Mouse (Mus musculus): Measurements from ENCODE around the gene Prkar2b.

Prkar2b gene

GRCm38 (mm10) chr12:32008728-32009127 lies 52.4 kb downstream of the Prkar2b start:
- no peak for DNase-seq

DNA sequence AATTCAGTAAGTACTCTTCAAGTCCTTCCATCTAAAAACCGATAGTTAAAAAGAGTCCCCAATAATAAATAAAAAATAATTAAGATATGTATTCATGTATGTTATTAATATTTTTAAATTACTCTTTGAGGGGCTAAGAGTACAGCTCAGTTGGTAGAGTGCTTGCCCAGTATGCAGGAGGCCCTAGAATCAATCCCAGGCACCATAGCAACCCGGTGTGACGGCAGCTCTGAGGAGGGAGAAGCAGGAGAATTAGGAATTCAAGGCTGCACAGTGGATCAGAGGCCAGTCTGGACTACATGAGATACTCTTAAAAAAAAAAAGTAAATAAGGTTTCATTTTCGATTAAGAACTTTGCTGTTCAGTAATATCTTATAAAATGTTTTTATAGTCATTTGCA lies 53.5 kb downstream of the Prkar2b start:
- no peak for DNase-seq

GRCm38 (mm10) chr12:32007040-32007439 lies 54.1 kb downstream of the Prkar2b start:
- no peak for DNase-seq

DNA sequence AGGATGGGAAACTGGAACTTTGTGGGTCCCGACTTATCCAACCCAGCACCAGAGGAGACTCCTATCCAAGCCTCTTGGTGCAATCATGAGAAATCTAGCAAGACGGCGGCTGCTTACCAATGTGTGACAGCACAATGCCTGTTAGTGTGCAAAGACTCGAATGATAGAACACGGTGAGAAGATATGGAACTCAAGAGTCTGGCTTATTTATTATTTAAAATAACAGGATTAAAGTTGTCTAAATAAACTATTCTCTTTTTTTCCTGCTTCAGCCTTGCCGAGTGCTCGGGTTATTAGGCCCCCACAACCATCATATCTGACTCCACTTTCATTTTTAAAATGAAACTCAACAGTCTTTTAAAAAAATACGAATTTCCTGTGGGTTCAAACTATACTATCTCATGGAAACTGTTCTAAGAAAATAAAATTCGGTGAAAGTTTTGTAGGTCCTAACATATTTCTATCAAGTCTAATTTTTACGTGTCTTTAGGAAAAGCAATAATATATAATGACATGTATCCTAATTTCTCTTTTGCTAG lies 54.6 kb downstream of the Prkar2b start:
- no peak for DNase-seq

- no peak for DNase-seq
These were observed 60.6 kb downstream of the Prkar2b start for GRCm38 (mm10) chr12:32000464-32000863.

DNA sequence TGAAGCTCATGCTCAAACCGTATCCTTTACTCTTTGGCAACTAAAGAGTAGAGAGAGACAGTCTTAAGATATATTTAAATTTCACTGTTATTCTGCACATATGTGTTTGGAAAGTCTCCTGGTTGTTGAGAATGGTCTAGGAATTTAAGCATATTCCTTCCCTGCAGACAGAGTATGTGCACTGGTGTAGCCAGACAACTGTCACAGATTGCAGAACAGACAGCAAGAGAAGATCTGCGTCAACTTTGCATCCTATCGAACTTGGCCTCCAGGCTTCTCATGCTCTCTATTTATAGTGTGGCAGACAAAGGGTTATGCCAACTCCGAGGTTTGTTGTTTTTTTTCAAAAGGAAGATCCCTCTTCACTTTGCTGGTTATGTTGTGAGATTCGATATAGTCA lies 62.4 kb downstream of the Prkar2b start:
- no peak for DNase-seq

DNA sequence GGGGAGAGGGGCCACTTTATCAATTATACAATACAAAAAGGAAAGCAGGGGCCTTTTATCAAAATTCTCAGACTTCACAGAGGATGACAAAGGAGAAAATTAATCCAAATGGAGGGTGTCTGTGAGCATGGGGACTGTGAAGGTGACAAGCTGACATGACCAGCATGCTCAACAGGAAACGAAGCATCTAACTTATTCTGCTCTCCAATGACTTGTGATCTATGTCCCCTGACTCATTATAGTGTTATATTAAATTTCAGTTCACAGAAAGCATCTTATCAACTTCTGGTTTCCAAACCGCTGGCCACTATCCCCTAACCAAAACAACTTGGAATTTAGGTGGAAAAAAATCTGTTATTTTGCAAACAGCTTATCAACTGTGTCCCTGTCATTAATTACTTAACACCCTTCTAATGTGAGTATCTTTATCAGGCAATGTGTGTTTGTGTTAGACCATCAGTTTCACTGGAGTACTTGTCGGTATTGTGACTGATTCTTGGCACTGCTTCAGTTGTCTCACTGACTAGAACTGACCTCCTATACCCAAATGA lies 63.7 kb downstream of the Prkar2b start:
- DNase-seq, result no peak

DNA sequence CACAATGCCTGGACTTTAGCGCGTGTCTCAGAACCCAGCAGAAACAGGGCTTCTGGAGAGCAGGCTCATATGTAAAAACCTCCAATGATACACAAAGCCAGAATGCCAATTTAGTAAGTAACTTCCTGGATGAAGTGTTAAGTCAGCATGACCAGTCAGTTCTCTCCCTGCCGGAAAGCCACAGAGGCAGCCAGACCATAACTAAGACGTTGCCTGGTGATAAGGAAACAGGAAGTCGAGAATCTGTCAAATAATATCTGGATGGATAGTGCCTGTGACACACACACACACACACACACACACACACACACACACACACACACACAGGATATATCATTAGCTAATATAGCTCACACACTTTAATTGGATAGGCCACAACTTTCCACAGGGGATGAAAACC lies 64.2 kb downstream of the Prkar2b start:
- DNase-seq, result no peak

DNA sequence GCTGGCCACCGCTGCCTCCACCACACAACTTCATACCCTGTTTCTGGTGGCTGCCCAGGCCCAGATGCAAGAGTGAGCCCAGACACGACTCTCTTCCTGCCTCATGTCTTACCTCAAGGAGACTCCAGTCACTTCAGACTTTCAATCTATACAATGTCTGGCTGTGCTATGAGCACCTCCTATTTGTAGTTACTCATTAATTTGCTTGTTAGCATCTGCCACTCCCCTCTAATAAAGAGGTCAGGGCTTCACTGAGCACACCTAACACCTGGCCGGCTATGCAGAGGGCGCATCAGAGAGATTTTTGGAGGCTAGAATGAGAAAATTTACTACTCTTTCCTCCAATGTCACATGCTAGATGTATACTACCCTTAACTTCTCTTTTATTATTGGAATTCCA lies 70.5 kb downstream of the Prkar2b start:
- DNase-seq, result no peak

DNA sequence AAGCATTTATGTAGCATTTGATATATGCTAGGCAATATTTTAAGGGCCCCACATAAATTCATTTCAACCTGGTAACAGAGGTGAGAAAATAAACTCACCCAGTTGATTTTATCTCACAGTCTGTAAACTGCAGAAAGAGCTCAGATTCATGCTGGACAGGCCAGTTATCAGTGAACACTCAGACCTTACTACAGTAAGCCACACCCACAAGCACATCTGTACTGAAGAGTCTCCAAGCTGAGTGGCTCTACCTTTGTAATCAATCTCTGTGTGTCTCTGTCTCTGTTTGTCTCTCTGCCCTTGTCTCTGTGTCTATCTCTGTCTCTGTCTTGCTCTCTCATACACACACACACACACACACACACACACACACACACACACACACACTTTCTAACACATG lies 71.4 kb downstream of the Prkar2b start:
- DNase-seq, result no peak

- no peak for DNase-seq
These were observed 74.6 kb downstream of the Prkar2b start for GRCm38 (mm10) chr12:31986463-31986862.

GRCm38 (mm10) chr12:31985738-31986137 lies 75.4 kb downstream of the Prkar2b start:
- DNase-seq, result no peak

GRCm38 (mm10) chr12:31984664-31985063 lies 76.4 kb downstream of the Prkar2b start:
- peak; percentile 40 for DNase-seq

DNA sequence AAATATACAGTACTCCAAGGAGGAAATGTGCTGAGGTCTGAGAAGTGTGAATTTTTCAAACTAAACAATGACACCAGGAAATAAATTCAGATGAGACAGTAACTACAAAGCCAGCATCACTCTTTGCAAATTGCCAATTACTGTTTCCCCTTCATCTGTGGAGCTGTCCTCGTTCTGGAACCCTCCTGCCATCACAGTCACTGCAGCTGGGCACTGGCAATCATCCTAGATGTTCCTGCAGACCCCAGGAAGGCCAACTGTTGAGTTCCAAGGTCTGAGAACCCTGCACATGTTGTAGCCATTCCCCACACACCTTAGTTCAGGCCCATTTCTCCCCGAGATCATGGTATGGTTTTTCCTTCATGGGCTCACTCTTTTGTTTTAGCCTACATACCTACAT lies 76.9 kb downstream of the Prkar2b start:
- DNase-seq, result no peak

DNA sequence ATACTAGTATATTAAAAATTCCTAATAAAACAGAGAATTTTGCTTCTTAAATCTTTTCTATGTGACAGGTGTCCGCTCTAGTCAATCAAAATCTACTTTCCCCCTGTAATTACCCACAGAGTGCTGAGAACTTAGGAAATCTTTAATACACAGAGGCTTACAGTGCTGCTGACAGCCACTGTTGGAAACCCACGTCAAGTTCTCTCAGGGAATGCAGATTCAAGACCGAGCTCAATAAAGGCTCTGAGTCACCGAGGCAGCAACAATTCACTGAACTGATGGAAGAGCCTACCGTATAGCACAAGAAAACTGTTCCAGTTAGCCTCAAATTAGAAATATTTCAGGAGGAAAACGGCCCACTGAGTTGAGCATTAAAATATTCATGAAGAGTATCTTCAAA lies 77.3 kb downstream of the Prkar2b start:
- no peak for DNase-seq

DNA sequence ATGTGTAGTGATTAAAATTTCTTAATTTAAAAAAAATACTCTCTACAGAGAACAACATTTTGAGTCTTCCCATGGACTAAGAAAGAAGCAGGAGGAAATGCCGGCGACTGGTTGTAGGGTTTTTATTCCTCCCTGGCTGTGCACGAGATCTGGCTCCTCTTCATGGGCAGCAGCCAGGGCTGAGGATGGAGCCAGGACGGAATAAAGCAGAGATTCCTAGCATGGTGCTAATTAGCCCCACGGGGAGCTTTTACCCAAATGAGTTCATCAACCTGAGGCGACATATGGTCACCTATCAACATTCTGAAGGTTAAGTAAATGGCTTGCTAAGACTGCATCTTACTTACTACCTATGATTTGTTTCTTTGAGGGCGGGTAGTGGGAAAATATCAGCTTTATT lies 77.9 kb downstream of the Prkar2b start:
- DNase-seq, result no peak

DNA sequence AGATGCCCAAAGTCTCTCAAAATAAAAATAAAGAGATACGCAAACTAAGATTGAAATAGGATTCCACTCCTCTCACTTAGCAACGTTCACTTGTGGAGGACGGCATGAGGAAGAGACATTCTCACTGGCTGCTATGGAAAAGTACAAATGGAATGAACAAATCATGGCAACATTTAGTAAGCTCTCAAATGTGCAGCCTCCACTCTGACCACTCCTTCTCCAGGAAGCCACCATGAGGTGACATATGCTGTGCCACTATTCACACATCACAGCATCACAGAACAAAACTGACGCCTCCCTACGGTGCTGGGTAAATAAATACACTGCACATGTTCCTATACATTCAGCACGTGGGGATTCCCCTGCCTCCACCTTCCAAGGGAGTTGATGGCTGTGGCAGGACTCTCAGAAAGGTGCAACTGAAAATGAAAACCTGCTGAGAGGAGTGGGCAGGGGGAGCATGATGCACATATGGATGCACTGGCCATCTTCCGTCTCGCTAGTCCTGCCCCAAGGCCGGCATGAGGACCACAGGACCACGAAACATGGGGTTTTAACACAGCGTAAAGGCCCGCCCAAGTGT lies 83.4 kb downstream of the Prkar2b start:
- DNase-seq, result no peak

- peak; percentile 73 for DNase-seq
These were observed 84.6 kb downstream of the Prkar2b start for GRCm38 (mm10) chr12:31976544-31976943.

DNA sequence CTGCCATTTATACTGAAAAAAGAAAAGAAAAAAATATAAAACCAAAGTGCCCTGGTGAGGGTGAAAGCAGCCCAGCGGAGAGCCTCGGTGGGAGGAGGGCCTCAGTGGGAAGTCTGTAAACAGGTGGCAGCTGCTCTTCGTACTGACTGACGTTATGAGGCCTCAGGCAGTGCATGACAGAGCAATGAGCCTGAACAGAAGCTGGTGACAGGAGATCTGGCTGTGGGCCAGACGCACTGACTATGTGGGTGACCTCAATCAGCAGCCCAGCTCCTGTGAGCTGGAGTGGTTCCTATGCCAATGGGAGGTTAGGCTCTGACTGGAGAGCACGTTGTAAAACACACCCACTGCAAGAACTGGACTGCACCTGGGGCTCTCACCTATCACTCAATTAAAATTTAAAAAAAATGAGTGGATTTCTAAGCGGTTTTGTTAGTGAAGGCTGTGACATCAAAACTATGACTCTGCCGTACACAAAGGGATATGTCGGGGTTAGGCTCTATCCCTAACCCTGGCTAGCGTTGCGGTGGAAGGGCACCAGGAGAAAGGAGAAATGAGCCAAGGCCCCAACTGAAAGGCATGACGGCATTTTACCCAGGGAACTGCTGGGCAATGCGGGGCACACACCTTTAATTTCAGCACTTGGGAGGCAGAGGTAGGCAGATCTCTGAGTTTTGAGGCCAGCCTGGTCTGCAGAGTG lies 87.5 kb downstream of the Prkar2b start:
- peak; percentile 74 for DNase-seq

- no peak for DNase-seq
These were observed 89.5 kb downstream of the Prkar2b start for GRCm38 (mm10) chr12:31971547-31971946.

- DNase-seq, result no peak
These were observed 92.0 kb downstream of the Prkar2b start for GRCm38 (mm10) chr12:31969111-31969510.

DNA sequence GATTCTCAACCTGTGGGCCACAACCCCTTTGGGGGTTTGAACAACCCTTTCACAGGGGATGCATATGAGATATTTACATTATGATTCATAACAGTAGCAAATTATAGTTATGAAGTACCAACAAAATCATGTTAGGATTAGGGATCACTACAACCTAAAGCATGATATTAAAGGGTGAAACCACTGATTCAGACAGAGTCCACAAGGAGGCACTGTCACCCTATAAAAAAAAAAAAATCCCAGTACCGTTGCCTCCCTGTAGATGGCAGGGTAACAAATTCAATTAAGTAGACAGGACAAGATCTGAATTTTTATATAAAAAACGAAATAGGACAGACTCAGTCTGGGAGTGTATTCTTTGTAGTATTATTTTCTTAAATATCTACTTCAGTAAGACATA lies 93.6 kb downstream of the Prkar2b start:
- peak; percentile 44 for DNase-seq

DNA sequence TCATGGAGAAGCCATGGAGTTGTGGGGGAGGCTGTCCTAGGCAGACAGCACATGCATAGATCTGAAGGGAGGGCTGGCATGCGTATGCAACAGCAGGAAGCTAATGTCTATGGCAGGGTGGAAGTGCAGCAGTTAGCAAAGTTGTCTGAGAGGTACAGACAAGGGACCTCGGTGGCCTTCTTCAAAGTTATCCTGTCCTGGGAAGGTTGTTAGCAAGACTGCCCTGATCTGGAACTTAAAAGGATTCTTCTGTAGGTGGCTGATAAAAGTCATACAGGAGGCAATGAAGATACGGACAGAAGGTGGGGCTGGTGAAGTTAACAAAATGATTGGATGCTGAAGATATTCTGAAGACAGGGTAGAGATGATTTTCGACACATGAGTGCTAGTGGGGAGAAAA lies 94.7 kb downstream of the Prkar2b start:
- DNase-seq, result no peak

DNA sequence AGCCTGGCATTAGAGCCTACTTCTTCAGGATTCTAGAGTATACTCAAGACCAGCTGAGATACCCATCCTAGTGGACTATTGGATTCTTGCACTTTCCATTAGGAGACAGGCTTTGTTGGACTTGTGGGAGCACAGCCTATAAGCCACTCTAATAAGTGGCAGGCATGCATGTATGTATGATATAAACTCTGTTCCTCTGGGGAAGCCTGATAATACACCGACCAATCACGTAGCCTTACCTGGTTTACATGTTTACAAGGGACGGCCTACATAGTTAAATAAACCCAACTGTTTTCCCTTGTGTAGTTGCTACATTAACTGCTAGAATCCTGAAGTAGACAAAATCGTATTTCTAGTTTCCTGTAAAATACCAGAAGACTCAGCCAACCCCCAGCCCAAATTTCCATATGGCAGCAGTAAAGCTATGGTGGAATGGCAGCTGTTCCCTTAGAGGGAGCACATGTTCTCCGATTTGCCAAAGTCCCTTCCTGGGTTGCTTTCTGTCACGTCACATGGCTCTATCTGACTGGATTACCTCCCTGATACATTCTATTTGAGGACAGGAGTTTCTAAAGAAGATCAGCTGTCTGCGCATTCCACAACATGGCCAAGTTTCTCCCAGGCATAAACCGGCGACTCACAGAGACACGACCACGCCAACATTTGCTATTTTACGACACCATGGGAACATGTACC lies 95.4 kb downstream of the Prkar2b start:
- DNase-seq, result no peak

Data from thymus, postnatal 14 days (tissue).